Mouse (Mus musculus) forebrain, embryonic 14.5 days (tissue): Measurements from ENCODE around the gene Eif3g. TPM values are rescaled to one million over a fixed set of nuclear protein-coding genes. Genes with fewer than 3 reads are reported as not detected.
A peak's percentile ranks its signal among the peaks of the same experiment; 100 is the strongest.

Experiments used
- ATAC-seq: fragments of 200-750 bp; cut with Nextera tagmentation; 2 replicates; pipeline ENCODE4 v1.8.0; 2017; ENCODE audit warnings: mild to moderate bottlenecking, moderate library complexity
- DNase-seq: peaks from one replicate; pipeline ENCODE4 v3.0.0-alpha.2; 2015; ENCODE audit warnings: low spot score
- H3K27ac ChIP-seq: fragments of 300-500 bp; sonication (generic); 2 replicates; pipeline ENCODE4 v1.5.1; 2014; ENCODE audit warnings: low read depth, mild to moderate bottlenecking, control low read depth, low read length, moderate library complexity
- H3K27me3 ChIP-seq: fragments of 300-500 bp; sonication (generic); replicated peaks from 2 replicates; pipeline ENCODE4 v1.6.1; 2014; ENCODE audit warnings: low read length, control low read depth, mixed read lengths; ENCODE audit not compliant: control insufficient read depth, insufficient read depth
- H3K36me3 ChIP-seq: fragments of 300-500 bp; sonication (generic); 2 replicates; pipeline ENCODE4 v1.6.1; 2014; ENCODE audit warnings: low read length, control low read depth; ENCODE audit not compliant: control insufficient read depth, insufficient read depth
- H3K4me1 ChIP-seq: fragments of 300-500 bp; sonication (generic); 2 replicates; pipeline ENCODE4 v1.6.1; 2014; ENCODE audit warnings: antibody characterized with exemption, low read length, control low read depth; ENCODE audit not compliant: control insufficient read depth, insufficient read depth
- H3K4me2 ChIP-seq: fragments of 300-500 bp; sonication (generic); 2 replicates; pipeline ENCODE4 v1.6.1; 2014; ENCODE audit warnings: mild to moderate bottlenecking, control low read depth, low read length
- H3K4me3 ChIP-seq: fragments of 300-500 bp; sonication (generic); 2 replicates; pipeline ENCODE4 v1.5.1; 2014; ENCODE audit warnings: low read depth, low read length, control low read depth
- H3K9ac ChIP-seq: fragments of 300-500 bp; sonication (generic); 2 replicates; pipeline ENCODE4 v1.6.1; 2014; ENCODE audit warnings: mild to moderate bottlenecking, low read length, control low read depth, moderate library complexity
- H3K9me3 ChIP-seq: fragments of 300-500 bp; sonication (generic); replicated peaks from 2 replicates; pipeline ENCODE4 v1.6.1; 2016; ENCODE audit warnings: low read length, control low read depth, mixed read lengths; ENCODE audit not compliant: control insufficient read depth
- WGBS: fragments of 180-500 bp; shearing (Covaris S2); extraction: QIAGEN DNeasy Blood & Tissue Kit; methylation state at CpG from one replicate; pipeline ENCODE4 v1.1.7; 2014; 5-methylcytosine and 5-hydroxymethylcytosine counted together
- polyA plus RNA-seq: library from polyadenylated mRNA; unstranded; fragments of >200 nt; fragmentation: Nextera tagmentation; extraction: Ambion mirVana; gene quantifications from 2 replicates; pipeline ENCODE4 v1.2.1, GENCODE M21; 2014

The Eif3g gene
- polyA plus RNA-seq, 1 experiment from 2014 or later = 264 TPM

GRCm38 (mm10) chr9:20901466-20902173, 3.2 kb upstream of the Eif3g start:
- Histone ChIP-seq H3K9ac (0 out of 2 replicates have a peak overlapping the region, but pooled peaks have one; percentile 17), H3K27ac (no peak overlapping the region), H3K4me2 (no peak overlapping the region), H3K9me3 (no peaks in the 10 kb centered on the region), H3K36me3 (peaks cover 28% of the 10 kb centered on the region), H3K27me3 (no peaks in the 10 kb centered on the region), H3K4me1 (peaks cover 9% of the 10 kb centered on the region), H3K4me3 (no peak overlapping the region)
- 17% methylated on average over 13 of the region's 13 CpGs for WGBS
- DNase-seq = peak; percentile 65
- ATAC-seq = no peak

GRCm38 (mm10) chr9:20897736-20898510, 500 bp downstream of the Eif3g start:
- peaks cover 9% of the 10 kb centered on the region for H3K4me1 ChIP-seq
- no peaks in the 10 kb centered on the region for H3K27me3 ChIP-seq
- peak; percentile 77 for ATAC-seq
- H3K36me3 ChIP-seq = peaks cover 43% of the 10 kb centered on the region
- peak overlapping the region; percentile 94 for H3K4me3 ChIP-seq
- no peak for DNase-seq
- H3K27ac ChIP-seq = no peak overlapping the region
- peak overlapping the region; percentile 90 for H3K9ac ChIP-seq
- 8% methylated on average over 23 of the region's 39 CpGs for WGBS
- H3K9me3 ChIP-seq = no peaks in the 10 kb centered on the region
- H3K4me2 ChIP-seq = peak overlapping the region; percentile 98

GRCm38 (mm10) chr9:20895382-20895781, 3.0 kb downstream of the Eif3g start:
- Histone ChIP-seq H3K27ac (no peak overlapping the region), H3K4me2 (no peak overlapping the region), H3K4me1 (peaks cover 9% of the 10 kb centered on the region), H3K9me3 (no peaks in the 10 kb centered on the region), H3K36me3 (peaks cover 69% of the 10 kb centered on the region), H3K4me3 (no peak overlapping the region), H3K9ac (no peak overlapping the region), H3K27me3 (no peaks in the 10 kb centered on the region)
- WGBS = 91% methylated on average over 9 of the region's 9 CpGs
- DNase-seq = no peak
- ATAC-seq = no peak

- Histone ChIP-seq H3K27ac (no peak overlapping the region), H3K4me2 (no peak overlapping the region), H3K36me3 (peaks cover 76% of the 10 kb centered on the region), H3K4me3 (no peak overlapping the region), H3K9me3 (no peaks in the 10 kb centered on the region), H3K27me3 (no peaks in the 10 kb centered on the region), H3K9ac (no peak overlapping the region), H3K4me1 (peaks cover 9% of the 10 kb centered on the region)
- WGBS = 88% methylated on average over 15 of the region's 15 CpGs
- ATAC-seq (no peak), DNase-seq (no peak)
Observed at GRCm38 (mm10) chr9:20894629-20895028, 3.8 kb downstream of the Eif3g start.

- H3K4me3 ChIP-seq = no peak overlapping the region
- no peak overlapping the region for H3K4me2 ChIP-seq
- H3K27ac ChIP-seq = no peak overlapping the region
- H3K9me3 ChIP-seq = no peaks in the 10 kb centered on the region
- H3K27me3 ChIP-seq = no peaks in the 10 kb centered on the region
- 90% methylated on average over 13 of the region's 13 CpGs for WGBS
- peaks cover 9% of the 10 kb centered on the region for H3K4me1 ChIP-seq
- peaks cover 80% of the 10 kb centered on the region for H3K36me3 ChIP-seq
- H3K9ac ChIP-seq = no peak overlapping the region
- DNase-seq (no peak), ATAC-seq (no peak)
Observed at GRCm38 (mm10) chr9:20893590-20894343, 4.7 kb downstream of the Eif3g start.

GRCm38 (mm10) chr9:20893069-20893468, 5.4 kb downstream of the Eif3g start:
- H3K4me3 ChIP-seq = no peak overlapping the region
- 66% methylated on average over 5 of the region's 5 CpGs for WGBS
- H3K9ac ChIP-seq = no peak overlapping the region
- ATAC-seq (no peak), DNase-seq (no peak)
- H3K9me3 ChIP-seq = no peaks in the 10 kb centered on the region
- no peak overlapping the region for H3K4me2 ChIP-seq
- H3K27ac ChIP-seq = no peak overlapping the region
- H3K36me3 ChIP-seq = peaks cover 80% of the 10 kb centered on the region
- H3K4me1 ChIP-seq = peaks cover 9% of the 10 kb centered on the region
- H3K27me3 ChIP-seq = no peaks in the 10 kb centered on the region

GRCm38 (mm10) chr9:20892104-20892653, 6.2 kb downstream of the Eif3g start:
- WGBS = 84% methylated on average over 5 of the region's 5 CpGs
- no peak overlapping the region for H3K4me2 ChIP-seq
- H3K27ac ChIP-seq = no peak overlapping the region
- DNase-seq = no peak
- H3K9ac ChIP-seq = no peak overlapping the region
- no peaks in the 10 kb centered on the region for H3K9me3 ChIP-seq
- H3K4me3 ChIP-seq = no peak overlapping the region
- ATAC-seq = no peak
- H3K4me1 ChIP-seq = peaks cover under 1% of the 10 kb centered on the region
- no peaks in the 10 kb centered on the region for H3K27me3 ChIP-seq
- peaks cover 79% of the 10 kb centered on the region for H3K36me3 ChIP-seq

GRCm38 (mm10) chr9:20891339-20892103, 6.9 kb downstream of the Eif3g start:
- WGBS = 84% methylated on average over 26 of the region's 26 CpGs
- Histone ChIP-seq H3K4me3 (no peak overlapping the region), H3K4me2 (no peak overlapping the region), H3K27ac (no peak overlapping the region), H3K9ac (no peak overlapping the region), H3K4me1 (no peaks in the 10 kb centered on the region), H3K9me3 (no peaks in the 10 kb centered on the region), H3K36me3 (peaks cover 73% of the 10 kb centered on the region), H3K27me3 (no peaks in the 10 kb centered on the region)
- DNase-seq = no peak
- no peak for ATAC-seq
